Mouse (Mus musculus): ENCODE data around the gene Gm9745. TPM values are rescaled to one million over a fixed set of nuclear protein-coding genes. Genes with fewer than 3 reads are reported as not detected.
A peak's percentile ranks its signal among the peaks of the same experiment; 100 is the strongest.
"Not testable (repeated sequence)": the region's sequence is repeated elsewhere in the genome, so short reads cannot be mapped to it uniquely, and the experiment has no call there.

Gm9745 gene
- total RNA-seq (2014; rRNA removed), result not detected in 2 replicates
- not detected in 2 replicates for polyA plus RNA-seq (2015; fragmentation: Nextera tagmentation; extraction: Ambion mirVana)

- H3K9me3 ChIP-seq (ENCODE audit: low read length), result not testable (repeated sequence)
Observed at GRCm38 (mm10) chr13:8948131-8948530, at the start of gene Gm9745. Gene Gm9745 (minus strand): TSS chr13:8948231.

GRCm38 (mm10) chr13:8997221-8997620 lies 49.2 kb upstream of the Gm9745 start:
- 88% methylated on average over 5 of the region's 5 CpGs for WGBS
- not testable (repeated sequence) for H3K27me3 ChIP-seq (ENCODE audit: insufficient read depth, low read length); H3K27ac ChIP-seq (ENCODE audit: low read depth, low read length); H3K9me3 ChIP-seq (ENCODE audit: low read length); H3K4me2 ChIP-seq (ENCODE audit: low read depth, low read length, poor library complexity, severe bottlenecking); DNase-seq (ENCODE audit: low spot score); H3K36me3 ChIP-seq (ENCODE audit: insufficient read depth, low read length); H3K4me3 ChIP-seq (ENCODE audit: low read depth, low read length); H3K4me1 ChIP-seq (ENCODE audit: insufficient read depth, low read length); H3K9ac ChIP-seq (replicated peaks; ENCODE audit: low read length, poor library complexity, severe bottlenecking); ATAC-seq (ENCODE audit: low FRiP score)

More at GRCm38 (mm10) chr13:8948131-8948530, at the start of gene Gm9745:
- not testable (repeated sequence) for DNase-seq (ENCODE audit: low spot score); H3K4me2 ChIP-seq (ENCODE audit: low read depth, low read length, poor library complexity, severe bottlenecking); H3K27me3 ChIP-seq (ENCODE audit: insufficient read depth, low read length); ATAC-seq (ENCODE audit: low FRiP score); H3K36me3 ChIP-seq (ENCODE audit: insufficient read depth, low read length); H3K9ac ChIP-seq (replicated peaks; ENCODE audit: low read length, poor library complexity, severe bottlenecking); H3K4me1 ChIP-seq (ENCODE audit: insufficient read depth, low read length); H3K27ac ChIP-seq (ENCODE audit: low read depth, low read length); H3K4me3 ChIP-seq (ENCODE audit: low read depth, low read length)

- Histone ChIP-seq H3K4me3 (ENCODE audit: low read depth, low read length) (peak within 1 kb of the TSS; percentile 95), H3K9me3 (ENCODE audit: low read length) (no peaks in the 10 kb centered on the region), H3K9ac (replicated peaks; ENCODE audit: low read length, poor library complexity, severe bottlenecking) (peak within 1 kb of the TSS; percentile 96), H3K27me3 (ENCODE audit: insufficient read depth, low read length) (no peaks in the 10 kb centered on the region), H3K4me1 (ENCODE audit: insufficient read depth, low read length) (peaks cover 5% of the 10 kb centered on the region; the same call in 1 of the 2 replicates), H3K36me3 (ENCODE audit: insufficient read depth, low read length) (peaks cover 1% of the 10 kb centered on the region; the same call in 1 of the 2 replicates), H3K4me2 (ENCODE audit: low read depth, low read length, poor library complexity, severe bottlenecking) (peak within 1 kb of the TSS; percentile 79), H3K27ac (ENCODE audit: low read depth, low read length) (peak within 1 kb of the TSS; percentile 68)
- peak; percentile 98 for ATAC-seq (ENCODE audit: low FRiP score)
- peak; percentile 98 for DNase-seq (ENCODE audit: low spot score)
- under 1% methylated on average over 51 of the region's 51 CpGs for WGBS
- TF ChIP-seq CTCF (IDR thresholded peaks at IDR 0.05), result peak; percentile 88
Observed at GRCm38 (mm10) chr13:8995990-8996786, 48.2 kb upstream of the Gm9745 start, which contains the start of gene Gtpbp4. Gene Gtpbp4 (minus strand): TSS chr13:8996083.

GRCm38 (mm10) chr13:8995159-8995989 lies 47.3 kb upstream of the Gm9745 start:
- H3K4me2 ChIP-seq (ENCODE audit: low read depth, low read length, poor library complexity, severe bottlenecking), result peak overlapping the region; percentile 79
- no peaks in the 10 kb centered on the region for H3K27me3 ChIP-seq (ENCODE audit: insufficient read depth, low read length)
- no peaks in the 10 kb centered on the region for H3K9me3 ChIP-seq (ENCODE audit: low read length)
- H3K36me3 ChIP-seq (ENCODE audit: insufficient read depth, low read length), result peaks cover 7% of the 10 kb centered on the region; the same call in 1 of the 2 replicates
- peak; percentile 79 for ATAC-seq (ENCODE audit: low FRiP score)
- peak overlapping the region; percentile 65 for H3K27ac ChIP-seq (ENCODE audit: low read depth, low read length)
- TF ChIP-seq CTCF (IDR thresholded peaks at IDR 0.05), result no peak
- H3K4me3 ChIP-seq (ENCODE audit: low read depth, low read length), result peak overlapping the region; percentile 95
- H3K9ac ChIP-seq (replicated peaks; ENCODE audit: low read length, poor library complexity, severe bottlenecking), result peak overlapping the region; percentile 96
- H3K4me1 ChIP-seq (ENCODE audit: insufficient read depth, low read length), result peaks cover 5% of the 10 kb centered on the region; the same call in 1 of the 2 replicates
- DNase-seq (ENCODE audit: low spot score), result peak; percentile 58
- 5% methylated on average over 32 of the region's 33 CpGs for WGBS

GRCm38 (mm10) chr13:8992231-8992630 lies 44.2 kb upstream of the Gm9745 start:
- Histone ChIP-seq H3K27me3 (ENCODE audit: insufficient read depth, low read length) (no peaks in the 10 kb centered on the region), H3K9ac (replicated peaks; ENCODE audit: low read length, poor library complexity, severe bottlenecking) (no peak overlapping the region), H3K4me2 (ENCODE audit: low read depth, low read length, poor library complexity, severe bottlenecking) (no peak overlapping the region), H3K27ac (ENCODE audit: low read depth, low read length) (no peak overlapping the region), H3K4me3 (ENCODE audit: low read depth, low read length) (no peak overlapping the region), H3K36me3 (ENCODE audit: insufficient read depth, low read length) (peaks cover 27% of the 10 kb centered on the region), H3K4me1 (ENCODE audit: insufficient read depth, low read length) (peaks cover 5% of the 10 kb centered on the region; the same call in 1 of the 2 replicates), H3K9me3 (ENCODE audit: low read length) (no peaks in the 10 kb centered on the region)
- ATAC-seq (ENCODE audit: low FRiP score), result no peak
- TF ChIP-seq CTCF (IDR thresholded peaks at IDR 0.05), result no peak
- DNase-seq (ENCODE audit: low spot score), result no peak
- WGBS, result 93% methylated on average over 6 of the region's 6 CpGs

Data from midbrain, postnatal 0 days (tissue).